Mouse (Mus musculus) G1E (cell line): Measurements from ENCODE around the gene H2-Ob.

Experiments
- CTCF ChIP-seq: IDR thresholded peaks from 2 replicates; pipeline ENCODE4 v1.5.1; 2012; ENCODE audit warnings: low read depth, low read length, inconsistent platforms, mixed read lengths
- GATA1 ChIP-seq: IDR thresholded peaks from 2 replicates; pipeline ENCODE4 v1.6.1; 2012; ENCODE audit warnings: borderline replicate concordance, low read length, inconsistent platforms, mixed read lengths
- GATA2 ChIP-seq: IDR thresholded peaks from 2 replicates; pipeline ENCODE4 v1.6.1; 2012; ENCODE audit warnings: low read depth, low read length, inconsistent platforms, borderline replicate concordance
- TAL1 ChIP-seq: conservative IDR thresholded peaks from 2 replicates; pipeline ENCODE4 v1.6.1; 2012; ENCODE audit warnings: low read depth, low read length, inconsistent platforms, mixed read lengths

- TF ChIP-seq CTCF (no peak), GATA1 (no peak), GATA2 (no peak), TAL1 (no peak)
Measured at GRCm38 (mm10) chr17:34300691-34301566, 62.2 kb downstream of the H2-Ob start.
